ENCODE assay signal across 8 mouse cellular contexts in the genomic region with DNA sequence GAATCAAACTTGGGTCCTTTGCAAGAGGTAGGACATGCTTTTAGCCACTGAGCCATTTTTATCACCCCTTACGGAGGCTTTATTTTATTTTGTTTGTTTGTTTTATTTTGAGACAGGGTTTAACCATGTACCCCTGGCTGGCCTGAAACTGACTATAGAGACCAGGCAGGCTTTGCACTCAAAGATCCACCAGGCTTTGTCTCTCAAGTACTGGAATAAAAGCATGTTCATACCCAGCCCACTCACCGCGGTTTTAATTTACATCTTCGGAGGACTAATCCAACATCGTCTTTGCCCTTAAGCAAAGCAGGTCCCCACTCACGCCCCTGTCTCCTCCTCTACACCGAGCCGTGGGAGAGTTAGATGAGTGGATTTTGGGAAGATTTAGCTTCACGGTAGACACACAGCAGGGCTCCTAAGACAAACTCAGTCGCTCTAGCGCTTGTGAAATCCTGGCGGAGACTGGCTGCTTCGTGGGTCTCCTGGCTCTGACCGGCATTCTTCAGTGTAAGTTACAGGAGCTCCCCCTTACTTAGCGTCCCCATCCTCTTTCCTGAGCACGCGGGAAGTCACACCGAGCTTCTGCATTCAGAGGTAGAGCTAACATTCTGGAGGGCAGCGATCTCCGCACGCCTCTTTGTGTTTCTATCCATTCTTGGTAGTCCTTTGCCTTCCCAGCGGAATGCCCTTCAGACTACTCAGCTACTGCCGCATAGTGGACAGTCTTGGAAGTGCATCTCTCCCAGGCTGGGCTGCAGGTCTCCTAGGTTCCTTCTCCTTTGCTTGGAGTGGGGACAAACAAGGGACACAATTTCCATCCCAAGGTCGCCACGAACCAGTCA. TPM values are rescaled to one million over a fixed set of nuclear protein-coding genes. Genes with fewer than 3 reads are reported as not detected.
A peak's percentile ranks its signal among the peaks of the same experiment; 100 is the strongest.
DNase-seq lines count a peak whose midpoint lies in the region; ATAC-seq and TF ChIP-seq lines count a peak whose summit lies in the region.

No protein-coding gene starts in this region.

- H3K27me3 ChIP-seq in forebrain, postnatal 0 days (ENCODE audit: insufficient read depth, low read length), result no peaks in the 10 kb centered on the region
- H3K27me3 ChIP-seq in hindbrain, embryonic 14.5 days (ENCODE audit: control insufficient read depth, insufficient read depth, low read length), result no peaks in the 10 kb centered on the region
- H3K27me3 ChIP-seq in megakaryocyte, embryonic 14.5 days (replicated peaks), result peaks cover 52% of the 10 kb centered on the region

- no peaks in the 10 kb centered on the region for H3K9me3 ChIP-seq in forebrain, postnatal 0 days (ENCODE audit: low read length)
- H3K9me3 ChIP-seq in hindbrain, embryonic 14.5 days (ENCODE audit: control insufficient read depth, low read length), result no peaks in the 10 kb centered on the region
- H3K9me3 ChIP-seq in megakaryocyte, embryonic 14.5 days, result no peaks in the 10 kb centered on the region

- H3K27ac ChIP-seq in forebrain, postnatal 0 days (ENCODE audit: low read depth, low read length), result peak overlapping the region; percentile 91
- H3K27ac ChIP-seq in hindbrain, embryonic 14.5 days, result peak overlapping the region; percentile 84
- peak overlapping the region; percentile 74 for H3K27ac ChIP-seq in left cerebral cortex, adult 2 months

- peak; percentile 36 for DNase-seq in T-cell, adult 2 months (ENCODE audit: low spot score)
- peak; percentile 88 for DNase-seq in cerebellum, adult 8-10 months
- DNase-seq in forebrain, postnatal 0 days, result peak; percentile 95
- DNase-seq in hindbrain, embryonic 14.5 days (ENCODE audit: low spot score), result peak; percentile 96
- DNase-seq in left cerebral cortex, adult 2 months (ENCODE audit: extremely low spot score in 1 of 2, low spot score in 2 of 2), result peak; percentile 75 to 88
- peak; percentile 83 to 90 for DNase-seq in right cerebral cortex, postnatal 10 days (ENCODE audit: low spot score in 2 of 2)
- DNase-seq in urinary bladder, postnatal 36 days (ENCODE audit: low spot score in 2 of 2), result peak; percentile 74 to 75

- peak; percentile 86 for ATAC-seq in forebrain, postnatal 0 days
- peak; percentile 84 for ATAC-seq in hindbrain, embryonic 14.5 days (ENCODE audit: low FRiP score)

- intact Hi-C loops in left cerebral cortex, adult 2 months (cut with DNase I), result loop anchor here (5.0 kb wide), 1 partner anchor 142 kb away; no protein-coding TSS in a partner anchor

- H3K4me1 ChIP-seq in forebrain, postnatal 0 days (ENCODE audit: insufficient read depth), result peaks cover 7% of the 10 kb centered on the region
- H3K4me1 ChIP-seq in hindbrain, embryonic 14.5 days (replicated peaks; ENCODE audit: control insufficient read depth, insufficient read depth, low read length), result peaks cover 14% of the 10 kb centered on the region
- peaks cover 42% of the 10 kb centered on the region for H3K4me1 ChIP-seq in megakaryocyte, embryonic 14.5 days

- no peaks in the 10 kb centered on the region for H3K36me3 ChIP-seq in forebrain, postnatal 0 days (ENCODE audit: insufficient read depth)
- H3K36me3 ChIP-seq in hindbrain, embryonic 14.5 days (replicated peaks; ENCODE audit: control insufficient read depth, insufficient read depth), result no peaks in the 10 kb centered on the region
- no peaks in the 10 kb centered on the region for H3K36me3 ChIP-seq in megakaryocyte, embryonic 14.5 days (replicated peaks; ENCODE audit: low read length)

- H3K4me3 ChIP-seq in forebrain, postnatal 0 days (ENCODE audit: low read depth, low read length), result peak overlapping the region; percentile 51
- peak overlapping the region; percentile 36 for H3K4me3 ChIP-seq in hindbrain, embryonic 14.5 days (replicated peaks; ENCODE audit: low read length)
- peak overlapping the region; percentile 32 for H3K4me3 ChIP-seq in left cerebral cortex, adult 2 months
- peak overlapping the region; percentile 89 for H3K4me3 ChIP-seq in megakaryocyte, embryonic 14.5 days (replicated peaks)

- peak overlapping the region; percentile 78 for H3K9ac ChIP-seq in forebrain, postnatal 0 days
- H3K9ac ChIP-seq in hindbrain, embryonic 14.5 days, result peak overlapping the region; percentile 76

- peak; percentile 100 for TF ChIP-seq CTCF in forebrain, postnatal 0 days (IDR thresholded peaks at IDR 0.05; ENCODE audit: low read depth)
- TF ChIP-seq CTCF in left cerebral cortex, adult 2 months (IDR thresholded peaks at IDR 0.05), result peak; percentile 94

- WGBS in forebrain, postnatal 0 days, result 3% methylated on average over 25 of the region's 25 CpGs
- WGBS in hindbrain, embryonic 14.5 days, result 3% methylated on average over 25 of the region's 25 CpGs

- peak overlapping the region; percentile 62 for H3K4me2 ChIP-seq in forebrain, postnatal 0 days (ENCODE audit: low read depth)
- peak overlapping the region; percentile 55 for H3K4me2 ChIP-seq in hindbrain, embryonic 14.5 days (replicated peaks)

RNA-seq across cellular contexts. Expression of a gene that starts 9.7 kb away (rescaled TPM):
- not detected in 2 replicates for total RNA-seq in forebrain, postnatal 0 days (2014; rRNA removed)
- polyA plus RNA-seq in forebrain, postnatal 0 days (2015; fragmentation: Nextera tagmentation; extraction: Ambion mirVana), result not detected in 2 replicates
- not detected in 2 replicates for polyA plus RNA-seq in hindbrain, embryonic 14.5 days (2014; fragmentation: Nextera tagmentation; extraction: Ambion mirVana)
- total RNA-seq in left cerebral cortex, adult 2 months (2021), result not detected
- polyA plus RNA-seq in megakaryocyte, embryonic 14.5 days (2012; ENCODE audit: insufficient read depth, low replicate concordance), result 1.3 TPM in 1 of 2 replicates, not detected in the other

RNA-seq across cellular contexts. Expression of a gene that starts 37.2 kb away (rescaled TPM):
- total RNA-seq in forebrain, postnatal 0 days (2014; rRNA removed), result 198 and 228 TPM in 2 replicates
- 109 and 131 TPM in 2 replicates for polyA plus RNA-seq in forebrain, postnatal 0 days (2015; fragmentation: Nextera tagmentation; extraction: Ambion mirVana)
- 114 and 116 TPM in 2 replicates for polyA plus RNA-seq in hindbrain, embryonic 14.5 days (2014; fragmentation: Nextera tagmentation; extraction: Ambion mirVana)
- total RNA-seq in left cerebral cortex, adult 2 months (2021), result 100 to 1,000 TPM; 176 to 184 TPM
- polyA plus RNA-seq in megakaryocyte, embryonic 14.5 days (2012; ENCODE audit: insufficient read depth, low replicate concordance), result 22.7 and 26.5 TPM in 2 replicates

RNA-seq across cellular contexts. Expression of a gene that starts 37.8 kb away (rescaled TPM):
- total RNA-seq in forebrain, postnatal 0 days (2014; rRNA removed), result 25.3 and 40.2 TPM in 2 replicates
- 98.6 and 120 TPM in 2 replicates for polyA plus RNA-seq in forebrain, postnatal 0 days (2015; fragmentation: Nextera tagmentation; extraction: Ambion mirVana)
- polyA plus RNA-seq in hindbrain, embryonic 14.5 days (2014; fragmentation: Nextera tagmentation; extraction: Ambion mirVana), result 116 and 132 TPM in 2 replicates
- total RNA-seq in left cerebral cortex, adult 2 months (2021), result 10 to 100 TPM; 42.4 to 44.1 TPM
- 106 and 372 TPM in 2 replicates for polyA plus RNA-seq in megakaryocyte, embryonic 14.5 days (2012; ENCODE audit: insufficient read depth, low replicate concordance)

Comparison
In these comparisons a context has a peak if more than half of its experiments do, and no peak if none do; other contexts are left out.
1. Peak in every context shown above with its lines: DNase-seq, ATAC-seq, H3K4me3 ChIP-seq and H3K27ac ChIP-seq.
2. DNase-seq: peak in every context shown above with its lines; median percentile 96 in hindbrain, embryonic 14.5 days; 95 in forebrain, postnatal 0 days; 88 in cerebellum, adult 8-10 months; 86 in right cerebral cortex, postnatal 10 days; 82 in left cerebral cortex, adult 2 months; 74 in urinary bladder, postnatal 36 days; 36 in T-cell, adult 2 months.
3. H3K4me3 ChIP-seq: peak in every context shown above with its lines; median percentile 89 in megakaryocyte, embryonic 14.5 days; 51 in forebrain, postnatal 0 days; 36 in hindbrain, embryonic 14.5 days; 32 in left cerebral cortex, adult 2 months.